Mouse (Mus musculus) hindlimb bud, embryonic 11.5 days (tissue): Measurements from ENCODE around the gene Asah2.

Source experiments
- DNase-seq: peaks from one replicate; pipeline ENCODE4 v3.0.0-alpha.2; 2012; ENCODE audit warnings: low read depth, low spot score; ENCODE audit errors: extremely low spot score

Gene Asah2

DNA sequence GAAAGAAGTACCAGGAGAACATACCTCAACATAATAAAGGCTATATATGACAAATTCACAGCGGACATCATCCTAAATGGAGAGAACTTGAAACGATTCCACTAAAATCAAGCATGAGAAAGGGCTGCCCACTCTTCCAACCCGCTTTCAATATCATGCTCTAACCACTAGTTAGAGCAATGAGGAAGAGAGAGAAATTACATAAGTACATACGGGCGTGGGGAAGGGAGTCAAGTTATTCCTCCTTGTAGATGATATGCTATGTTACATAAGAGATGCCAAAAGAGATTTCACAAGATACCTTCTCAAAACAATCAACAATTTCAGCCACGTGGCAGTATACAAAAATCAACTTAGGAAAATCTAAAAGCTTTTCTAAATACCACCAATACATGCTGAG is 117.0 kb downstream of the Asah2 start:
- DNase-seq, result no peak

DNA sequence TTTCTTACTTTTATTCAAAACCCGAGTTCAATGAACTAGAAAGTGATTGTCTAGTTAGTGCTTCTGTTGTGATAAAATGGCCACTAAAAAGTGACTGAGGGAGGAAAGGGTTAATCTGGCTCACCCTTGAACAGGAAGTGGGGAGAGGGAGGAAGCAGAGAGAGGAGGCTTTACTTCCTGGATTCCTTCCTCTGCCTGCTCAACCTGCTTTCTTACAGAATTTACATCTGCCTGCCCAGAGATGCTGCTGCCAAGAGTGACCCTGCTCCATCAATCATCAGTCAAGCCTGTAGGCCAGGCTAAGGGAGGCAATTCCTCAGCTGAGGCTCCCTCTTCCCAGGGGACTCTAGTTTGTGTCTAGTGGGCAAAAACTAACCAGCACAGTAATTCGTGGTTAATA is 132.1 kb downstream of the Asah2 start:
- no peak for DNase-seq

DNA sequence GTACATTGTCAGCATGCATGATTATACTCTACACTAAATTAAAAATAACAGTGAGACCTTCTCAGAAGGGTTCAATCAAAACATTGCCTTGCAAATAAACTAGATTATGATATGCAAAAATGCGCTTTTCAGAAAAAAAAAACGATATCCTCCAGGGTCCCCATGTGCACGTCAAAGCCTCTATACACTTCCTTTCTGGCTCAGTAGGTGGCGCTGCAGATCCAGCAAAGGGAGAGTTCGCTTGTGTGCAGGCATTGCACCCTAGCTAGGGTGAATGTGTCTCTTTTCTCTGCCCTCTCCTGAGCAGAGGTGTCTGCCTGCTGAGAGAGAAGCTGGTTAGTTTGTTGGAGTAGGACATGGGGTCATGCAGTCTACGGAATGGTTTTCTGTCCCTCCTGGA is 136.0 kb downstream of the Asah2 start:
- peak; percentile 78 for DNase-seq

DNA sequence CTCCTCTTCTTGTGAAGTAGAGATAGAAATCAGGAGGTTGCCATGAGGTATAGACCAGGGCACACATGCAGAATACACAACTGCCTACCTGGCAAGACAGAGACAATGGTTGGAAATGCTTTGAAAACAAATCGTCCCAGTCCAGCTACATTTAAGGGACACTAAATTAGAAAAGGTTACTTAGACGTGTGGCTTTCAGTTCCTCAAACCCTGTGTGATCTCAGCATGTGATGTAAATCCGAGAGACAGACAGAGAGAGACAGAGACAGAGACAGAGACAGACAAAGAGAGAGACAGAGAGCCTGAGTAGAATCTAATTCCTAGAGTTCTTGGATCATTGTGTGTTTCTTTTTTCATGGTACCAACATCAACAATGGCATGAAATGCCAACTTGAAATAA is 136.6 kb downstream of the Asah2 start:
- no peak for DNase-seq

DNA sequence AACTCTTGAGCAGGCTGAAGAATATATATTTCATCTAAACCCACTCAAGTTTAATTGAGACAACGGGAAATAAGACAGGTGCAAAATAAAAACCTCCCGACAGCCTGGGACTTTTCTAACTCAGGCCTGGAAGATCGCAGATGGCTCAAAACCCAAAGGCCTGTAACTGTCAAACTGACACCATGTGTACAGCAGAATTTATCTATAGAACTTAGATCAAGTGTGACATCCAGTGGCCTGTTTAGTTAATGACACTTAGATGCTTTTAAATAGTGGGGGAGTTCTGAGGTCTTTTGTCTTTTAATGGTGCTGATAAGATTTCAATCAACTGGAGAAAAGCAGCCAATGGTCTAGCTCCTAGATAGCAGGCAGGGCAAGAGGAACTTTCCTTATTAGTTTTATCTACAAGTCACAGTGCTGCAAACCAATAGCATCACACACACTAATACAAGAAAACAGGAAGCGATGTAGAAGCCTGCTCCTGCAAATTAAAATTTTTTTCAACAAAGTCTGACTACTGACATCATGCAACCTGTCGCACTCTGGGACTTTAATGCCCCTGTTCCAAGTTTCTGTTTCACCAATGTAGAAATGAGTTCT is 140.0 kb downstream of the Asah2 start:
- no peak for DNase-seq

DNA sequence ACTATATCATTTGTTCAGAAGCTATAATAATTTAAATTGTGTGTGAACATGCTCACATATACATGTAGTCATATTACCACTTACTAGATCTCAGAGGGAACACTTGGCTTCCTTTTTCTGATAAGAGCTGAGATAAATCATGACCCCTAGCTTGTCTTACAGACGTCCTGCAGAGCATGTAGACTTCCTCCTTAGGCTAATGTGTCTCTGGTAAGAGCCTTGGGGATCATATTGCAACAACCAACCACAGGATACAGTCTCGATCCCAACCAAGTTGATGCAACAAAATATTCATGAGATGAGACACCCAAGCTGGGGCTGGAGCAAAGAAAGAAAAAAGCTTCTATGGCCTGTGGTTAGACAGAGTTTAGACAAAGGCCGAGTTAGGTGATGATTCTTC is 144.9 kb downstream of the Asah2 start:
- no peak for DNase-seq

DNA sequence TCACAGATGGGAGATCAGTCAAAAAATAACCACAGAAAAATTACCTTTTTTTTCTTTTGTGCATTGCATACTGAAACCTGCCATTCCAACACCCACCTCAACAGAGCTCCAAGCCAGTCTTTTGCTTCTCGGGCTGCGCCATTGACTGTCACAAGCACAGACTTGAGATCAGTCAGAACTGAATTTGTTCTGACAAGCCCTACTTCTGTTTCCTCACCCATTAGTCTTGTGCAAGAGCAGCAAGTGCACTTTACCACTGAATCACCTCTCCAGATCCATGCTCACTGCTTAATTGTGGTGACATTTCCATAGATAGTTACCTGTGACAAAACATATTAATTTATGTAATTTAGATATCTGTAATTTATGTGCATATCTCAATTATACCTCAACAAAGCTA is 147.6 kb downstream of the Asah2 start:
- DNase-seq, result no peak

DNA sequence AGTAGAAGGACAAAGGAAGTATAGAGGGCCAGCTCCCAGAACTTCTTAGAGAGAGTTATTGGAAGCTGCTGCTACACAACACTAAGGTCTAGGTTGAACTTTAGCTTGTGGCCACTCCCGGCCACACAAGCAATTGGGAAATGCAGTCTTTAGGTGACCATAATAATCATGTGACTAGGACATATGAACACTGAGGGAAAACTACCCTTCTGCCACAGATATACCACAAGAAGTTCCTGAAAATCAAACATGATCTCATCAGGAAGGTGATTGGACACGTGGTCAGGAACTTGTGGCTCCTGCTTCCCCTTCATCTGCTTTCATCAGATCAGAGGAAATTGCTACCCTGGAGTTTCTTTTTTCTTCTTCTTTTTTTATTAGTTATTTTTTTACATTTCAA is 151.7 kb downstream of the Asah2 start:
- DNase-seq, result no peak

DNA sequence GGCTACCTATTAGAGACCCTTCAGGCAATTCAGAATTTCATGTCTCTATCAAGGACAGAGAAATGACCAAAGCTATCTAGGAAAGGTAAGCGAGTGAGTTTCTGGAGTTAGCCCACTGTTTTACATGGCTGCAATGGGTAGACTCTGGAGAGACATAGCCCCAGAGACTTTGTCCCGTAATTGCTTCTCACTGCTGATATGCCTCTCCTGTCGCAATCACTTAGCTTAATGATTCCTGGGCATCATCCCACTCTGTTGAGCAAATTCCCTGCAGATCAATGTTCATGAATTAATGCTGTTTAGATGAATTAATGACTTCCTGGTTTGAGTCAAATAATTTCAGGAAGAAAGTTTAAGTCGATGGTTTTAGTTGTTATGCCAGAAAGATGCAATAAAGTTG is 153.3 kb downstream of the Asah2 start:
- DNase-seq, result no peak

DNA sequence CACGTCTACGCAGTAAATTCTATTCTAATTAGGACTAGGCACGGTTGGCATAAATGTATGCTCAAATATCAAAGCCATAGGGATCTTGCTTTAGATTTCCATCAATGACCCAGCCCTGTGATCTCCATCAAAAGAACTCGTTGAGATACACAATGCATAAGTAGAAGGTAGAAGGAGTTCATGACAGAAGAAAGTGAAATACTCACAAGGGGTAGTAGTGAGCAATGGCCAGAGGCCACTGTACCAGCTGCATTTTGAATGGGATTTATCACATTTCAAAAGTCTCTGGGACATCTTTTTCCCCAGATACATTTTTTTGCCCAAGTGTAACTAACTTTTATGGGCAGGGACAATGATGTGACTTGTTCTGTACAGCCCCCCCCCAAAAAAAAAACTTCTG is 153.7 kb downstream of the Asah2 start:
- no peak for DNase-seq

DNA sequence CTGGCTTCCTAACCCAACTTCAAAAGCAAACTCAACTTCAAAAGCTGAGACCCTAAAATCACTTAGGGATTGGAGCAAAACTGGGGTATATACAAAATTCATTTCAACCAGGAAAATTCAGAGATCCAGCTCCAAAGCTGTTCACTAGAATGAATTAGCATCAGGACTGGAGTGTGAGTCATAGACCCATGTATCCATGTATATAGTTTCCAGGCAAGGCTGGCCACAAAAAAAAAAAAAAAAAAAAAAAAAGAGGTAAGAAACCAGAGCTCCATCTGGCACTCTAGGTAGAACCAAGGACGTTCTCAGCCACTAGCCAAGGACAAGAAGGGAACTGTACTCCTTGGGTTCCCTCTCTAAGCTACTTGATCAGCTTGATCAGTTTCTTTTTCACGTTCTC is 154.2 kb downstream of the Asah2 start:
- DNase-seq, result no peak

DNA sequence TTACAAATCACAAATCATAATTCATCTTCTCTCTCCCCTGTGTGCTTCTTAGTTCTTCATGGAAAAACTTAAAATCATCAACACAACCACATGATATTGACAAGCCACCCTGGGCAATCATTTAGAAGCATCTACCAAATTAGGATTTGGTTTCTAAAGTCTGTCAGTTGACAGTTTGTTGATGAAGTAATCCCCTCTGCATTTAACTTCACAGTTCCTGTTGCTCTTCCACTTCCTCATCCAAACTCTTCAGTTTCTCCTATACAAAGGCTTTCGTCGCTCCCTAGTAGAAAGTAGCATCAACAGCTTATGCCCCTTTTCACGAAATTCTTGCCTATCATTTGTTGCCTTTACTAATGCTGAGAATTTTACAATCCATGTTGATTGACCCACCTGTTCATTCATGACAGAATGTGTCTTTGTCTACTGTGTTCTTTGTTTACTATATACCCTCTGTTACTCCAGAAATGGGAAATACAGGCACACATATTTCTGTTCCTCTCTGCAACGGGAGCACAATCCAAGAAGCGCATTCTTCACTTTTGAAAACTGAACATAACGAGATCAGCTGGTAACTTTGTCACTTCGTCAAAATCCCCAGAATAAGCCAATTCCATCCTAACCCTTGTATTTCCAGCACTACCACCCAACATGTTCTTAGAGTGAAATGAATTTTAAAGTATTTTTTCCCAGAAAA is 157.1 kb downstream of the Asah2 start:
- no peak for DNase-seq
